Mouse (Mus musculus) heart, postnatal 0 days (tissue): Measurements from ENCODE around the gene Asic3.

ENCODE experiments used
- CTCF ChIP-seq: IDR thresholded peaks from 2 replicates; pipeline ENCODE4 v1.5.1; 2016; ENCODE audit warnings: antibody characterized with exemption, control low read depth, low read depth
- EP300 ChIP-seq: IDR thresholded peaks from 2 replicates; pipeline ENCODE4 v1.6.1; 2016; ENCODE audit warnings: antibody characterized with exemption, low read depth

DNA sequence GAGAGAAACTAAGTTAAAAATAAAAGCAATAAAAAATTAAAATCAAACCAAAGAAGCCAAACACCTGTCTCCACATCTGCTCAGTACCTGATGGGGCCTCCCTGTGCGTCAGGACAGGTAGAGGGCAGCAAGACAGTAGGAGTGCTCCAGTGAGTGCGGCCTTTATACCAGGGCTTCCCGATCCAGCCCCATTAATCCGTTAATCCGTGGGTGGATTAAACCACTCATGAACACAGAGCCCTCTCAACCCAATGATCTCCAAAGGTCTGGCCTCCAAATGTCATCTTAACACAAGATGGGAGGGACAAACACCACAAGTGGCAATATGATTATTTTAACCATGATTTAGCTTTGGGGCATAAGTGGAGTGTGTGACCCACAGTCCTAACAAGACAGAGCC, 39.4 kb upstream of the Asic3 start:
- no peak for TF ChIP-seq CTCF
- no peak for TF ChIP-seq EP300
